Mouse (Mus musculus) intestine, postnatal 0 days (tissue): ENCODE measurements at regions not wholly inside any gene's neighbourhood (a gene's known extent, or its start where the extent isn't known, plus 50 kb on each side); places are given as distances from the start of the nearest gene placed in this dataset.
A peak's percentile ranks its signal among the peaks of the same experiment; 100 is the strongest.

ENCODE experiments used
- ATAC-seq: fragments of 200-750 bp; cut with Nextera tagmentation; 2 replicates; pipeline ENCODE4 v1.8.0; 2017; ENCODE audit warnings: mild to moderate bottlenecking, moderate TSS enrichment, moderate library complexity
- H3K27ac ChIP-seq: fragments of 300-500 bp; sonication (generic); 2 replicates; pipeline ENCODE4 v1.5.1; 2014; ENCODE audit warnings: mild to moderate bottlenecking, low read depth, low read length, moderate library complexity
- H3K27me3 ChIP-seq: fragments of 300-500 bp; sonication (generic); replicated peaks from 2 replicates; pipeline ENCODE4 v1.6.1; 2014; ENCODE audit warnings: low read length, mixed read lengths; ENCODE audit not compliant: control insufficient read depth, insufficient read depth
- H3K36me3 ChIP-seq: fragments of 300-500 bp; sonication (generic); 2 replicates; pipeline ENCODE4 v1.6.1; 2014; ENCODE audit warnings: mild to moderate bottlenecking, moderate library complexity; ENCODE audit not compliant: control insufficient read depth, insufficient read depth
- H3K4me1 ChIP-seq: fragments of 300-500 bp; sonication (generic); replicated peaks from 2 replicates; pipeline ENCODE4 v1.6.1; 2014; ENCODE audit warnings: antibody characterized with exemption, low read length, mixed read lengths; ENCODE audit not compliant: control insufficient read depth, insufficient read depth
- H3K4me2 ChIP-seq: fragments of 300-500 bp; sonication (generic); replicated peaks from 2 replicates; pipeline ENCODE4 v1.6.1; 2014; ENCODE audit warnings: low read depth, mild to moderate bottlenecking, moderate library complexity
- H3K4me3 ChIP-seq: fragments of 300-500 bp; sonication (generic); 2 replicates; pipeline ENCODE4 v1.5.1; 2014; ENCODE audit warnings: low read depth, low read length
- H3K9ac ChIP-seq: fragments of 300-500 bp; sonication (generic); 2 replicates; pipeline ENCODE4 v1.6.1; 2014; ENCODE audit warnings: mild to moderate bottlenecking, low read depth, low read length
- H3K9me3 ChIP-seq: fragments of 300-500 bp; sonication (generic); 2 replicates; pipeline ENCODE4 v1.6.1; 2016; ENCODE audit warnings: mixed run types; ENCODE audit not compliant: control insufficient read depth
- CTCF ChIP-seq: sonication (generic); IDR thresholded peaks from 2 replicates; pipeline ENCODE4 v1.5.1; 2016; ENCODE audit warnings: low read depth, mild to moderate bottlenecking, control low read depth, antibody characterized with exemption, moderate library complexity
- WGBS: fragments of 180-500 bp; shearing (Covaris S2); extraction: QIAGEN DNeasy Blood & Tissue Kit; methylation state at CpG from one replicate; pipeline ENCODE4 v1.1.7; 2014; 5-methylcytosine and 5-hydroxymethylcytosine counted together

GRCm38 (mm10) chrX:108608446-108608845 lies 56.2 kb downstream of the Gm379 start:
- Histone ChIP-seq H3K4me1 (no peaks in the 10 kb centered on the region), H3K9ac (no peak overlapping the region), H3K9me3 (no peaks in the 10 kb centered on the region), H3K4me2 (no peak overlapping the region), H3K27ac (no peak overlapping the region), H3K27me3 (no peaks in the 10 kb centered on the region), H3K36me3 (no peaks in the 10 kb centered on the region), H3K4me3 (no peak overlapping the region)
- TF ChIP-seq CTCF: no peak
- no peak for ATAC-seq

- WGBS: 55% methylated on average over 1 of the region's 1 CpGs
- H3K4me2 ChIP-seq: no peak overlapping the region
- no peak overlapping the region for H3K4me3 ChIP-seq
- ATAC-seq: no peak
- no peaks in the 10 kb centered on the region for H3K4me1 ChIP-seq
- no peaks in the 10 kb centered on the region for H3K9me3 ChIP-seq
- H3K9ac ChIP-seq: no peak overlapping the region
- H3K36me3 ChIP-seq: no peaks in the 10 kb centered on the region
- no peak overlapping the region for H3K27ac ChIP-seq
- H3K27me3 ChIP-seq: no peaks in the 10 kb centered on the region
- TF ChIP-seq CTCF: no peak
Measured at GRCm38 (mm10) chrX:108599906-108600468, 64.7 kb downstream of the Gm379 start.

- no peak overlapping the region for H3K27ac ChIP-seq
- no peaks in the 10 kb centered on the region for H3K36me3 ChIP-seq
- H3K4me1 ChIP-seq: no peaks in the 10 kb centered on the region
- H3K4me2 ChIP-seq: no peak overlapping the region
- no peak overlapping the region for H3K9ac ChIP-seq
- no peaks in the 10 kb centered on the region for H3K9me3 ChIP-seq
- 72% methylated on average over 3 of the region's 3 CpGs for WGBS
- no peak for TF ChIP-seq CTCF
- H3K4me3 ChIP-seq: no peak overlapping the region
- H3K27me3 ChIP-seq: no peaks in the 10 kb centered on the region
- ATAC-seq: no peak
Measured at GRCm38 (mm10) chrX:108561977-108562376, 102.7 kb downstream of the Gm379 start.

DNA sequence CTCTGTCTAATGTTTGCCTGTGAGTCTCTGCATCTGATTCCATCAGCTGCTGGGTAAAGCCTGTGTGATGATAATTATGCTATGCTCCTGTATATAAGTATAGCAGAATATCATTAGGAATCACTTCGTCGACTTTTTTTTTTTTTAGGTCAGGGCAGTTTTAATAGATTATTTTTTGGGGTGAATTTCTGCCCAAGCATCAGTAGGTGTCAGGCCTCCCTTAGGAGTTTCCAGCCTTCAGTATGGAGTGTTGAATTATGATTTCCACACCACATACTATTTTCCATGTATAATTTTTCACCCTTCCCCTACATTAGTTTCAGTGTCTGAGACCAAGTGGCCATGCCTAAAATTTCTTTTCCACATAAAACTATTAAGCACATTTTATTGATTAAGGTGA lies 121.5 kb downstream of the Gm379 start:
- TF ChIP-seq CTCF: 0 out of 2 replicates have a peak, but pooled peaks have one; percentile 16
- WGBS: 65% methylated on average over 2 of the region's 2 CpGs
- Histone ChIP-seq H3K9ac (no peak overlapping the region), H3K4me1 (no peaks in the 10 kb centered on the region), H3K36me3 (no peaks in the 10 kb centered on the region), H3K4me2 (no peak overlapping the region), H3K27me3 (no peaks in the 10 kb centered on the region), H3K4me3 (no peak overlapping the region), H3K9me3 (no peaks in the 10 kb centered on the region), H3K27ac (no peak overlapping the region)
- ATAC-seq: no peak

DNA sequence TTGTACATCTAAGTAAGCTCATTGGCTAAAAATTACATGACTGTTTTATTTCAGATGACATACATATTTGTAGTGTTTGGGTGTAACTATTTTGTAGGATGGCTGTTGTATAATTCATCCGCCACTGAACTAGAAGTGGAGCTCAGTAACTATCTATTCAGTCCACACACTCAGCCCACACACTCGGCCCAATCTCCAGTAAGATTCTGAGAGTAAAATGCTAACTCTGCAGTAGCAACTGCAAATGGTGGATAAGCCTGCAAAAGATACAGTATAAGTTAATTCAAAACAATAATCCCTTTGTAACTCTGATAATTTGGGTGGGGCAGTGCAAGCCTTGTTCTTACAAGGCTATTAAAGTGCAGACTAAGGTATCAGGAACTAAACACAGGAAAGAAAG lies 123.3 kb downstream of the Gm379 start:
- H3K36me3 ChIP-seq: no peaks in the 10 kb centered on the region
- no peak for TF ChIP-seq CTCF
- H3K27ac ChIP-seq: no peak overlapping the region
- no peaks in the 10 kb centered on the region for H3K4me1 ChIP-seq
- H3K4me2 ChIP-seq: no peak overlapping the region
- no peak for ATAC-seq
- no peak overlapping the region for H3K9ac ChIP-seq
- no peak overlapping the region for H3K4me3 ChIP-seq
- no peaks in the 10 kb centered on the region for H3K27me3 ChIP-seq
- 76% methylated on average over 2 of the region's 2 CpGs for WGBS
- H3K9me3 ChIP-seq: no peaks in the 10 kb centered on the region

GRCm38 (mm10) chrX:108536995-108537394 lies 127.7 kb downstream of the Gm379 start:
- H3K36me3 ChIP-seq: no peaks in the 10 kb centered on the region
- H3K4me1 ChIP-seq: no peaks in the 10 kb centered on the region
- no peak overlapping the region for H3K27ac ChIP-seq
- no peak overlapping the region for H3K4me3 ChIP-seq
- no peaks in the 10 kb centered on the region for H3K27me3 ChIP-seq
- no peak overlapping the region for H3K9ac ChIP-seq
- ATAC-seq: no peak
- 6% methylated on average over 3 of the region's 3 CpGs for WGBS
- no peaks in the 10 kb centered on the region for H3K9me3 ChIP-seq
- TF ChIP-seq CTCF: peak; percentile 76
- no peak overlapping the region for H3K4me2 ChIP-seq
